Mouse (Mus musculus) liver, embryonic 14.5 days (tissue): Measurements from ENCODE around the gene Clic1. TPM values are rescaled to one million over a fixed set of nuclear protein-coding genes. Genes with fewer than 3 reads are reported as not detected.

Source experiments
- ATAC-seq: fragments of 200-750 bp; cut with Nextera tagmentation; 2 replicates; pipeline ENCODE4 v1.8.0; 2017; ENCODE audit warnings: moderate number of reproducible peaks, mild to moderate bottlenecking, moderate library complexity; ENCODE audit not compliant: insufficient read depth
- DNase-seq, 3 experiments: peaks; one replicate each; pipeline ENCODE4 v3.0.0-alpha.2; 2012 to 2013; ENCODE audit warnings: low read depth in 3 of 3, low spot score in 3 of 3
- H3K27ac ChIP-seq: fragments of 300-500 bp; sonication (generic); 2 replicates; pipeline ENCODE4 v1.5.1; 2014; ENCODE audit warnings: moderate library complexity, mild to moderate bottlenecking, control low read depth, inconsistent platforms
- H3K27me3 ChIP-seq: fragments of 300-500 bp; sonication (generic); 2 replicates; pipeline ENCODE4 v1.6.1; 2014; ENCODE audit warnings: mild to moderate bottlenecking, low read length, moderate library complexity; ENCODE audit not compliant: control insufficient read depth, insufficient read depth
- H3K36me3 ChIP-seq: fragments of 300-500 bp; sonication (generic); replicated peaks from 2 replicates; pipeline ENCODE4 v1.6.1; 2014; ENCODE audit warnings: low read depth; ENCODE audit not compliant: control insufficient read depth, insufficient read depth
- H3K4me1 ChIP-seq, 2 experiments: fragments of 200-500 bp in 1 of 2; fragments of 300-500 bp in 1 of 2; sonication (generic) in 1 of 2; replicated peaks; 2 replicates each; pipeline ENCODE4 v1.6.1; 2012 to 2014; ENCODE audit warnings: antibody characterized with exemption in 1 of 2, inconsistent platforms in 1 of 2, low read length in 1 of 2; ENCODE audit not compliant: control insufficient read depth in 2 of 2, insufficient read depth in 2 of 2
- H3K4me2 ChIP-seq: fragments of 300-500 bp; sonication (generic); 2 replicates; pipeline ENCODE4 v1.6.1; 2014; ENCODE audit warnings: low read depth, mild to moderate bottlenecking, control low read depth, moderate library complexity
- H3K4me3 ChIP-seq, 2 experiments: fragments of 200-500 bp in 1 of 2; fragments of 300-500 bp in 1 of 2; sonication (generic) in 1 of 2; 2 replicates each; pipeline ENCODE4 v1.5.1; 2012 to 2014; ENCODE audit warnings: low read depth in 2 of 2, low read length in 2 of 2, mild to moderate bottlenecking in 2 of 2, control low read depth in 1 of 2, inconsistent platforms in 1 of 2, moderate library complexity in 1 of 2; ENCODE audit not compliant: insufficient read depth in 1 of 2
- H3K9ac ChIP-seq: fragments of 300-500 bp; sonication (generic); replicated peaks from 2 replicates; pipeline ENCODE4 v1.6.1; 2014; ENCODE audit warnings: mild to moderate bottlenecking, control low read depth, moderate library complexity
- H3K9me3 ChIP-seq: fragments of 300-500 bp; sonication (generic); 2 replicates; pipeline ENCODE4 v1.6.1; 2016; ENCODE audit warnings: low read length, mixed read lengths; ENCODE audit not compliant: control insufficient read depth
- CTCF ChIP-seq: IDR thresholded peaks from 2 replicates; pipeline ENCODE4 v1.5.1; 2016; ENCODE audit warnings: antibody characterized with exemption, low read depth, control low read depth
- EP300 ChIP-seq: IDR thresholded peaks from 2 replicates; pipeline ENCODE4 v1.6.1; 2016; ENCODE audit warnings: antibody characterized with exemption, low read depth
- WGBS: fragments of 180-500 bp; shearing (Covaris S2); extraction: QIAGEN DNeasy Blood & Tissue Kit; methylation state at CpG from one replicate; pipeline ENCODE4 v1.1.7; 2014; ENCODE audit not compliant: insufficient replicate concordance; 5-methylcytosine and 5-hydroxymethylcytosine counted together
- polyA plus RNA-seq, 2 experiments: library from polyadenylated mRNA; depleted of rRNA in 1 of 2; stranded (reverse) in 1 of 2; unstranded in 1 of 2; fragments of >200 nt; fragmentation: Nextera tagmentation in 1 of 2; extraction: Ambion mirVana in 1 of 2; gene quantifications; 2 replicates each; pipeline versions ENCODE4 v1.2.1 to v1.2.3; 2012 to 2014

Clic1 gene
- polyA plus RNA-seq, 2 experiments: 38.1 to 78.0 TPM

GRCm38 (mm10) chr17:35060071-35060470, 10.3 kb downstream of the Clic1 start:
- Histone ChIP-seq H3K4me3 (peak overlapping the region; percentile 49 to 60; a peak in 3 of 4 replicates), H3K27me3 (peaks cover 13% of the 10 kb centered on the region), H3K27ac (no peak overlapping the region), H3K9ac (no peak overlapping the region), H3K36me3 (peaks cover 12% of the 10 kb centered on the region), H3K4me2 (peak overlapping the region; percentile 86), H3K4me1 (peaks cover 10 to 12% of the 10 kb centered on the region in 2 experiments), H3K9me3 (no peaks in the 10 kb centered on the region)
- DNase-seq: no peak
- TF ChIP-seq CTCF: no peak
- no peak for TF ChIP-seq EP300
- WGBS: 43% methylated on average over 14 of the region's 14 CpGs
- ATAC-seq: no peak

GRCm38 (mm10) chr17:35060737-35061297, 11.1 kb downstream of the Clic1 start:
- H3K27me3 ChIP-seq: peaks cover 20% of the 10 kb centered on the region
- ATAC-seq (no peak), DNase-seq (no peak)
- no peak overlapping the region for H3K4me3 ChIP-seq
- H3K4me2 ChIP-seq: no peak overlapping the region
- H3K9me3 ChIP-seq: no peaks in the 10 kb centered on the region
- WGBS: 61% methylated on average over 22 of the region's 22 CpGs
- H3K9ac ChIP-seq: no peak overlapping the region
- TF ChIP-seq EP300: no peak
- no peak for TF ChIP-seq CTCF
- H3K4me1 ChIP-seq: peaks cover 11 to 15% of the 10 kb centered on the region in 2 experiments
- H3K36me3 ChIP-seq: peaks cover 6% of the 10 kb centered on the region
- H3K27ac ChIP-seq: no peak overlapping the region

- 72% methylated on average over 8 of the region's 8 CpGs for WGBS
- H3K27ac ChIP-seq: no peak overlapping the region
- TF ChIP-seq CTCF (no peak), EP300 (no peak)
- peaks cover 2% of the 10 kb centered on the region for H3K36me3 ChIP-seq
- H3K27me3 ChIP-seq: peaks cover 25% of the 10 kb centered on the region
- peaks cover 10 to 15% of the 10 kb centered on the region in 2 experiments for H3K4me1 ChIP-seq
- no peak for DNase-seq
- no peaks in the 10 kb centered on the region for H3K9me3 ChIP-seq
- no peak overlapping the region for H3K4me2 ChIP-seq
- ATAC-seq: no peak
- H3K4me3 ChIP-seq: no peak overlapping the region
- H3K9ac ChIP-seq: no peak overlapping the region
Measured at GRCm38 (mm10) chr17:35061299-35061698, 11.5 kb downstream of the Clic1 start.

- Histone ChIP-seq H3K36me3 (no peaks in the 10 kb centered on the region), H3K27ac (no peak overlapping the region), H3K27me3 (peaks cover 41% of the 10 kb centered on the region), H3K4me1 (peaks cover 13 to 15% of the 10 kb centered on the region in 2 experiments), H3K9me3 (no peaks in the 10 kb centered on the region), H3K4me3 (no peak overlapping the region), H3K9ac (no peak overlapping the region), H3K4me2 (no peak overlapping the region)
- WGBS: 79% methylated on average over 3 of the region's 3 CpGs
- TF ChIP-seq CTCF: no peak
- TF ChIP-seq EP300: no peak
- ATAC-seq (no peak), DNase-seq (no peak)
Measured at GRCm38 (mm10) chr17:35063466-35063865, 13.7 kb downstream of the Clic1 start.

GRCm38 (mm10) chr17:35064378-35064877, 14.7 kb downstream of the Clic1 start:
- H3K27me3 ChIP-seq: peaks cover 41% of the 10 kb centered on the region
- H3K4me2 ChIP-seq: peak overlapping the region; percentile 72
- ATAC-seq (no peak), DNase-seq (no peak)
- no peaks in the 10 kb centered on the region for H3K36me3 ChIP-seq
- no peak overlapping the region for H3K27ac ChIP-seq
- peak overlapping the region in 1 of 2 experiments; percentile 43; a peak in 2 of 4 replicates for H3K4me3 ChIP-seq
- TF ChIP-seq CTCF (no peak), EP300 (no peak)
- WGBS: 25% methylated on average over 10 of the region's 10 CpGs
- H3K9ac ChIP-seq: no peak overlapping the region
- peaks cover 12 to 13% of the 10 kb centered on the region in 2 experiments for H3K4me1 ChIP-seq
- H3K9me3 ChIP-seq: no peaks in the 10 kb centered on the region
